Mouse (Mus musculus) natural killer cell, adult 2 months (primary cell): ENCODE data around the gene Inhbc.
"Not testable (repeated sequence)": the region's sequence is repeated elsewhere in the genome, so short reads cannot be mapped to it uniquely, and the experiment has no call there.

ENCODE experiments used
- DNase-seq, 2 experiments: peaks; one replicate each; pipeline ENCODE4 v3.0.0; 2022; ENCODE audit warnings: low spot score in 2 of 2

Gene Inhbc

DNA sequence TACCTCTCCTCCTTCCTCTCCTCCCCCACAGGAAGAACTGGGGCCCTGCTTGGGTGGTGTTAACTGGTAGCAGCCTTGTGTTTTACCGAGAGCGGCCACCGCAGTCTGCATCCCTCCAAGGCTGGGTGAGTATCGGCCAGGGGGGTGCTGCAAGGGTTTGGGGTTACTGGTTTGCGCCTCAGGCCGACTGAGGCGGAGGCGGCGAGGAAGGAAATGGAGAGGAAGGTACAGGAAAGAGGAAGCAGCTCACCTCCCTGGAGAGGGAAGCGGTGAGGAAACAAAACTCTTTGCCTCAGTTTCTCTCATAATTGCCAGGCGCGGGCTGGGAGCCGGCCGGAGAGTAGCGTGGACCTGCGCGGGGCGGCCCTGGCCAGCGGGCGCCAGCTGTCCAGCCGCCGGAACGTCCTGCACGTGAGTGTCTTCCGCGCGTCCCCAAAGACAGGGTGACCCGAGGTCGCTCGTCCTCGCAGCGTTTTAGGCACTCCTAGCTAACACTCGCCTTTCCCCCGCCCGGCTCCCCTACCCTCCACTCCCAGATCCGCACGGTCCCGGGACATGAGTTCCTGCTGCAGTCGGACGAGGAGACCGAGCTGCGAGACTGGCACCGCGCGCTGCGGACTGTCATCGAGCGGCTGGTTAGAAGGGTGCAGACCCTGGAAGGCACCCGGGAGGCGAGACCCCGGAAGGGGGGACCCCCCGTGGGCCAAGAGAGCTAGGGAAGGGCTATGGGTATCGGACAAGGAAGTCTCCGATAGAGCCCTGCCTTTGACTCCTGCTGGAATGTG lies 44.0 kb downstream of the Inhbc start:
- peak; percentile 60 to 73 for DNase-seq

DNA sequence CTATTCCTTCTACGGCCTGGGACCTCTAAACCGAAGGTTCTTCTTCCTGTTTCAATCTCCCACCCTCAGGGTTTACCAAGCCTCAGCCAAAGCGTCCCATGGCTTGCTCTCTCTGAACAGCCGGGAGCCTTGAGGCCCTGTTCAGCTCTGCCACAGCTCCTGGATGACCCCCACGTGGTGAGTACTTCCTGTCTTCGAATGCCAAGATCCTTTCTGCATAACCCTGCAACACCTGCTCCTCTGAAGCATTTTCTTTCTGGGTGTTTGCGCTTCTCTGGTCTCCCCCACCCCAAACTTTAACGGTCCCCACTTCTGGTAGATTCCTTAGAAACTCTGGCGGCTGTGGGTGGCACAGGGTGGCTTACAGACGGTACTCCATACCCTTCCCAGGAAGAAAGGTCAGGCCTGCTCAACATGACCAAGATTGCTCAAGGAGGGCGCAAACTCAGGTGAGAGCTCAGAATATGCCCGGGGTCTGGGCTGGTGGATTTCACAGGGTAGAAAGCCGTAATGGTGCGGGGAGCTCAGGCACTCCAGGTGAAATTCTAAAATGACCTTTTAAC lies 44.7 kb downstream of the Inhbc start:
- no peak for DNase-seq

DNA sequence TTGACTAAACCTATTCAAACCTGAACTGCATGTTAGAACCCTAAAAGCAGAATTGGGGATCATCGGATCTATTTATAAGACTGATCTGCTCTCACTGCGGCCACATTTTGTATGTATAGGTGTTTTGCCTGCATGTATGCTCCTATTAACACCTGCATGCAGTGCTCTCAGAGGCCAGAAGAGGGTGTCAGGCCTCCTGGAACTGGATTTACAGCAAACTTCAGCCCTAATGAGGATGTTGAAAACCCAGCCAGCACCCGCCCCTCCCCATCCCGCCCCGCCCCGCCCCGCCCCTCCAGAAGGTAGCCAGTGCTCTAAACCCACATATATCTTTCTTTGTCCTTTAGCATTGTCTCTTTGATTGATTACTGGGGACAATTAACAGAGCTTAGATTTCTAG lies 45.7 kb downstream of the Inhbc start:
- peak; percentile 75 to 87 for DNase-seq

DNA sequence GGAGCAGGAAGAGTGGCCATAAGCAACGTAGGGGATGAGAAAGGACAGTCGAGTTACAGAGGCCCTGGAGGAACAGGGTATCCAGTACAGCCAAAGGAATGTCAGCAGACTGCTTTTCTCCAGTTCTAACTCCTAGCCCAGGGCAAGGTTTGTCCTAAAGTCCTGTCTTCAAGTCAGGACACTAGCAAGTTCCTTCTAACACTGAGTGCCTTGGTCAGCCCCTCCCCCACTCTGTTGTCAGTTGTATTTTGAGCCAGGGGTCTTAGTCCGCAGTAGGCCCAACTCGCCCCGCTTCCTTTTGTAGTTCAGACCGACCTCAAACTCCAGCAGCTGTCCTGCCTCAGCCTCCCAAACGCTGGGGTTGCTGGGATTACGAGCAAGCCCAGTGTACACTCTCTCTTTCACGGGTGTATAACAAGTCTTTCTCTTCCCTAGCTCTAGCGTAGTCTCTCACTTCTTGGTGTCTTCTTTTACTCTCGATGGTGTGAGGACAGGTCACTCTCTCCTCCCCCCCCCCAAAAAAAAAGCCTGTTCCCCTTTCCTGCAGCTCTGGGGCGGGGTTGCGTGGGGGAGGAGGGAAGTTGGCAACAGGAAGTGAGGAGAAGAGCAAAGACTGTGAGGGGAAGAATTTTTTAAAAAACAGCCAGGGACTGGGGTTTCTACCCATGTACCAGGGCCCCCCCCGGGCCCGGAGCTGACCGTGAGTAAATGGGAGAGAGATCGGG lies 46.9 kb downstream of the Inhbc start:
- DNase-seq, result peak in 1 of 2 experiments; percentile 47

DNA sequence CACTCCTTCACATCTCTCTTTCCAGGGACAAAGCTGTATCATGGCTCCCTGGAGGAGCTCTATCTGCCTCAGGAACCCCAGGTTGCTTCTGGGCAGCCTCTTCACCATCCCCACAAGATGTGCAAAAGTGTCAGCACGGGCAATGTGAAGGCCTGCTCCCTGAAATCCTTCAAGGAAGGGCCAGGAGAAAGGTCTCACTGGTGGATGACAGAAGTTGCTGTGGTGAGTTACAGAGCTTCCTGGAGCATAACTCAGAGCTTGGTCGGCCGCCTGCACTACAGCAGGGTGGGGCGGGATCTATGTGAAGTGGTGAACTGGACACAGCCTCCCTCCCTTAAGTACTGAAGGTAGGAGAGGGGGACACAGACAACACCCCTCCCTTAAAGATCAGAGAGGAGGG lies 47.6 kb downstream of the Inhbc start:
- no peak for DNase-seq

DNA sequence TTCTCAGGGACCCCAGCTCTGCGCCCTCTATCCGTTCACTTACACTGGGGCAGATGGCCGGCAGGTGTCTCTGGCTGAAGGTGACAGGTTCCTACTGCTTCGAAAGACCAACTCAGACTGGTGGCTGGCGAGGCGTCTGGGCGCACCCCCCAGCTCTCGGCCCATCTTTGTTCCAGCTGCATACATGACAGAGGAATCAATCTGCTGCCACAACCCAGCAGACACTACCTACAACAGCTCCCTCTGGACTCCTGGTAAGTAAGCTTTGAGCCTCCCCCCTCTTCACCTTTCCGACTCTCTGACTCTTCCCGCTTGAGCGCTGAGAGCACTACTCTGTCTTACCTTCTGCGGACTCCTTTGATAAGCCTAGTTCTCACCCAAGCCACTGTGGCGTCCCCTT lies 48.1 kb downstream of the Inhbc start:
- no peak for DNase-seq

DNA sequence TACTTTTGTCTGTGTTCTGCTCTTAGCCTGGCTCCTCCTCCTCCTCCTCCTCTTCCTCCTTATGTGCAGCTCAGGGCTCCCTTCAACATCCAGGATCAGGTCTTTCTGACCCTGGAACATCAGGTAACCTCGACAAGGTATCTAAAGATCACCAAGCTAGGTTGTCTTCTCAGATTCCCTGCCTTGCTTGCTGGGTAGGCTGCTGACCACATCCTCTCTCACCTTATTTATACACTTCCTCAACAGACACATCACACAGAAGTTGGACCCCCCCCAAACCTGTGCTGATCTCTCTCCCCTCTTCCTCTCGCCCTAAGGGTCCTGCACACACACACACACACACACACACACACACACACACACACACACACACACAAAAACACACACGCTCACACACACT lies 48.6 kb downstream of the Inhbc start, which contains the start of gene Arhgap9:
TSS of gene Arhgap9 (plus strand) at position 344 of the 400 bp plus-strand sequence.
- peak in 1 of 2 experiments; percentile 43 for DNase-seq

DNA sequence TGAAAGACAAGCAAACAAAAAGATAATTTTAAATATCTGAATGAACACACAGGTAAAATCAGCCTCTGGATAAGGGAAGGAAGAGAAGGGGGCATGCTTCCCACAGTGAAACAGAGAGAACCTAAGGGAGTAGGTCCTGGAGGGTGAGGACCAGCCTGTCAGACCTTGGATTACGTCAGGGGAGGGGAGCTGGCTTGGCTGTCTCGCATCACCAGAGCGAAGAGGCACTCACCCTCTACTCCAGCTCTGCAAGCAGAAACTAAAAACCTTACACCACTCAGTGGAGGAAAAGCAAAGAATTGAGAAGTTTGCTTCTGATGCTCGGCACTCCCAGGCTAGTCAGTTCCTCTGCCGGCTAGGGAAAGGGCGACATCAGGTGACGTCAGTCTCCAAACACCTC lies 50.3 kb downstream of the Inhbc start:
- DNase-seq, result no peak

DNA sequence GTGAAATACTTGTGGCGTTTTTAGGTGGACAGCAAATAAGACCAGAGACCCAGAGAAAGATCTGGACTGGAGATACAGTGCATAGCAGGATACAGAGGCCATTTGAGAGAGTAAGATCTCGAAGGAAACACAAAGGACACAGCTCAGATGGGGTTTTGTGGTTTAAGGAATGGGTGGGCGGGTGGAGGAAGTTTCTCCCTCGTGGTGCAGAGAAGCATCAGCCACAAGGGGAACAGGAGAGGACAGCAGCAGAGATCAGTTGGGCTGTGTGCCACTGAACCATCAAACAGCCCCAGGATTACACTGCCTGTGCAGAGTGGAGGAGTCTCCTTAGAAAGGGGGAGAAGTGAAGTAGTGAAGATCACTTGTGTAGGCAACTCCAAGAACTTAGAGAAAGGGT lies 52.2 kb downstream of the Inhbc start:
- no peak for DNase-seq

DNA sequence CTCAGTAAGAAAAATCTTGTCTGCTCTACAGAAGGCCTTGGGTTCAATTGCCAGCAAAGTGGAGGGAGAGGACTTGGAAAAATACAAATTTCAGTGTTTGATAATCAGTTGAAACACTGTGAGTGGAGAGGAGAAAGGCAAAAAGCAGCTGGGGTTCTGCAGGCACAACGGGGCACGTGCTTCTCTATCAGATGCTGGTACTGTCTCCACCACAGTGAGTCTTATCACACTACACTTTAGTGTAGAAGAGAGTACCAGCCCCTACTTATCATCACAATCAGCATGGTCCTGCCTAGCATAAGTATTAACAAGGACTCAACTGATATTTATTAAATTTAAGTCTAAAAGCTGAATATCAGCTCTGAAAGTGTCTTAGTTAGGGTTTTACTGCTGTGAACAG lies 53.0 kb downstream of the Inhbc start:
- no peak for DNase-seq

DNA sequence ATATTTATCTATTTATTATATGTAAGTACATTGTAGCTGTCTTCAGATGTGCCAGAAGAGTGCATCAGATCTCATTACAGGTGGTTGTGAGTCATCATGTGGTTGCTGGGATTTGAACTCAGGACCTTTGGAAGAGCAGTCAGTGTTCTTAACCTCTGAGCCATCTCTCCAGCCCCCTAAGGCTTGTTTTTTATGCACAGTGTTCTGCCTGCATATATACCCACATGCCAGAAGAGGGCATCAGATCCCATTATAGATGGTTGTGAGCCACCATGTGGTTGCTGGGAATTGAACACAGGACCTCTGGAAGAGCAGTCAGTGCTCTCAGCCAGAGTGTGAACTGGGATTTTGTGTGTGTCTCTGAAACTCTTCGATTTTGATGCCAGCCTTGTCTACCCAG lies 55.3 kb downstream of the Inhbc start:
- not testable (repeated sequence) for DNase-seq

DNA sequence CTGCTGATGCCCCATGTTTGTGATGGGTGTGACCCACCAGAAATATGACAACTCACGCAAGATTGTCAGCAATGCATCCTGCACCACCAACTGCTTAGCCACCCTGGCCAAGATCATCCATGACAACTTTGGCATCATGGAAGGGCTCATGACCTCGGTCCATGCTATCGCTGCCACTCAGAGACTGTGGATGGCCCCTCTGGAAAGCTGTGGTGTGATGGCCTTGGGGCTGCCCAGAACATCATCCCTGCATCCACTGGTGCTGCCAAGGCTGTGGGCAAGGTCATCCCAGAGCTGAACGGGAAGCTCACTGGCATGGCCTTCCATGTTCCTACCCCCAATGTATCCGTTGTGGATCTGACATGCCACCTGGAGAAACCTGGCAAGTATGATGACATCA lies 56.7 kb downstream of the Inhbc start:
- not testable (repeated sequence) for DNase-seq

DNA sequence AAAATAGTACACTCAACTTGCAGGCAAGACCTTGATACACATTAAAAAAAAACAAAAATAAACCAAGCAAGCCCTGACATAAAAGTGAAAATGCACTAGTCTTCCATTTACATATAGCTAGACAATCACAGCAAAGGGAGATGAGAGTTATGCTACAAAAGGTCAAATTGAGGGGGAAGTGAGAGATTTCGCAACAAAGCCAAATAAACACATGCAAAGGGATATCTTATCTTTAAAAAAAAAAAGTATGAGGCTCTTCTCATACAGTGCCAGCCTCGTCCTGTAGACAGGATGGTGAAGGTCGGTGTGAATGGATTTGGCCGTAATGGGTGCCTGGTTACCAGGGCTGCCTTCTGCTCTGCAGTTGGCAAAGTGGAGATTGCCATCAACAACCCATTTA lies 57.4 kb downstream of the Inhbc start:
- DNase-seq, result no peak

DNA sequence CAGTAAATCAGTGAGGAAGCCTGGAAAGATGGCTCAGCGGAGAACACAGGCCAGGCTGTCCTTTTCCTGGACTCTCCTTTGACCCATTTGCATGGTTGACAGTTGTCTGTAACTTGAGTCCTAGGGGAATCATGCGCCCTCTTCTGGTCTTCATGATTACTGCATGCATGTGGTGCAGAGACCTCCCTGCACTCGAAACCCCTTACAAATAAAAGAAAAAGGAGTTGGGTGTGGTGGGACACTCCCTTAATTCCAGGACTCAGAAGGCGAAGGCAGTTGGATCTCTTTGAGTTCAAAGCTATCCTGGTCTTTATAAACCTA lies 57.9 kb downstream of the Inhbc start:
- DNase-seq, result peak; percentile 81 to 85

DNA sequence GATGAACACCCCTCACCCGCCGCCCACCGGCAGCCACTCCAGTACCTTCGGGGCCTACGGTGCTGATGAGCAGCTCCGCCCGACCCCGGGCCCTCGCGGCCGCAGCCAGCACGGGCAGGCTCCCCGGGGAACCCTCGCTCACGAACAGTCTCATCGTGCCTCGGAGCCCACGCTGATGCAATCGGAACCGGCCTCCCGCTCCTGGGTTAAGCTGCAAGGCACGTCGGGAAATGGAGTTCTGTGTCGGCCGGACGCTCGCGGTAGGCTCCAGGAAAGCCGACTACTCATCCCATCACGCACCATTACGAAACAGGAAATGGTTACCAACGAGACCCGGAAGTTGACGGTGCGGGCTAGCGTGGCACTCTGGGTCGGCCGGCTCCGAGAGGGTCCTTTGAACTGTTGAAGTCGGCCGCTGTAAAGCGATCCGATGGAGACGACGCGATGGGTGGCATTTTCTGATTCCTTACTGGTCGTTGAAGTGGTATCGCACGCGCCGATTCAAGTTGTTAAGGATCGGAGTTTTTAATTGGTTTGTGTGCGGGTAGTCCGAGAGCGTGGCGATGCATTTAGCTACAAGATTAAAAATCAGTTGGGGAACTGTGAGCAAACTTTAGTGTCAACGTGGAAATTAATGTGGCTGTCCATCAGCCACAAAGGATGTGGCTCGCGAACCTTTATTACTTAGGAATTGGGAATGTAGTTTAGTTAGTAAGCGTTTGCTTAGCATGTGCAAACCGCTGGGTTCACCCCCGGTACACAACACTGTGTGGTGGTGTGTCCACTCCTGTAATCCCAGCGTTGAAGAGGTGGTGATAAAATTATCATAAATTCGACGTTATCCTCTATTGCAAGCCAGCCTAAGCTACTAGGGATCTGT lies 58.5 kb downstream of the Inhbc start, which contains the start of gene Mars:
TSS of gene Mars (minus strand) at position 311 of the 880 bp plus-strand sequence.
- DNase-seq, result peak; percentile 93 to 94

DNA sequence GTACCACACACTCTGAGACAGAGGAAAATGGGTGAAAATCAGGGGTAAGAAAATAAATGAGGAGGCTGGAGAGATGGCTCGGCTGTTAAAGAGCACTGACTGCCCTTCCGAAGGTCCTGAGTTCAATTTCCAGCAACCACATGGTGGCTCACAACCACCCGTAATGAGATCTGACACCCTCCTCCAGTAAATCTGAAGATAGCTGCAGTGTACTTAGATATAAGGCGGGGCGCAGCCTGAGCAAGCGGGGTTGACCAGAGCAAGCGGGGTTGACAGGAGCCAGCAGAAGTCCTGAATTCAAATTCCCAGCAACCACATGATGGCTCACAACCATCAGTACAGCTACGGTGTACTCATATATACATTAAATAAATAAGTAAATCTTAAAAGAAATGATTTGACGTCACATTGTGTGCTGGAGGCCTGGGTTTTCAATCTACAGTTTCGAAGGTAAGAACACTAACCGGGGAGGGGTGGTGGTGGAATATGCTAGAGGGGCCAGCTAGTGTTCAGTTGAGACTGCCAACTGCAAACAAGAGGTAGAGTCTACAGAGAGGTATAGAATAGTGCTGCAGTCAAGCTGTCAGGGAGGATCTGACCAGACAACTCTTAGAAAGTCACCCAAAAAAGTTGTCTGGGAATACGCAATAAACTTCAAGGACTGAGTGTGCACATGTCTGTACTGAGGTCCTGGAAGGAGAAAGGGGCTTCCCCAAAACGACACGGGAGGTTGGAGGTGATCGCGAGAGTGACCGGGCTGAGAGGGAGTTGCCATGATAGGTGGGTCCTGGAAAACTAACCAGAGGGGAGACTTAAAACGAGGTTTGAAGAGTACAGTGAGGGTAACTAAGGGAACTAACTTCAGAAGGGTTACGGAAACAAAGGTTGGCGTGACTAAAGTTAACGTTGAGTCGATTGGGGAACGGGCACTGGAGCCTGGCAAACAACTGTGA lies 59.4 kb downstream of the Inhbc start:
- DNase-seq, result peak in 1 of 2 experiments; percentile 39

DNA sequence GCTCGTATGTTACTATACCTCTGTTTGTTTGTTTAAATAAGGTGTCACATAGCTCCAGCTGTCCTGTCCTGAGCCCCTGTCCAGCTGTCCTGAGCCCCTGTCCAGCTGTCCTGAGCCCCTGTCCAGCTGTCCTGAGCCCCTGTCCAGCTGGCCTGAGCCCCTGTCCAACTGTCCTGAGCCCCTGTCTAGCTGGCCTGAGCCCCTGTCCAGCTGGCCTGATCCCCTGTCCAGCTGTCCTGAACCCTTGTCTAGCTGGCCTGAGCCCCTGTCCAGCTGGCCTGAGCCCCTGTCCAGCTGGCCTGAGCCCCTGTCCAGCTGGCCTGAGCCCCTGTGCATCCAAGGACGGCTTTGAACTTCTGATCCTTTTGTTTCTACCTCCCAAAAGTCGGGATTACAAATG lies 61.1 kb downstream of the Inhbc start:
- DNase-seq, result not testable (repeated sequence)
